Mouse (Mus musculus): ENCODE data around the gene Ptgir.

The Ptgir gene

GRCm38 (mm10) chr7:16918014-16918413 lies 11.7 kb downstream of the Ptgir start:
- DNase-seq, result no peak

GRCm38 (mm10) chr7:16918670-16919069 lies 12.4 kb downstream of the Ptgir start:
- no peak for DNase-seq

DNA sequence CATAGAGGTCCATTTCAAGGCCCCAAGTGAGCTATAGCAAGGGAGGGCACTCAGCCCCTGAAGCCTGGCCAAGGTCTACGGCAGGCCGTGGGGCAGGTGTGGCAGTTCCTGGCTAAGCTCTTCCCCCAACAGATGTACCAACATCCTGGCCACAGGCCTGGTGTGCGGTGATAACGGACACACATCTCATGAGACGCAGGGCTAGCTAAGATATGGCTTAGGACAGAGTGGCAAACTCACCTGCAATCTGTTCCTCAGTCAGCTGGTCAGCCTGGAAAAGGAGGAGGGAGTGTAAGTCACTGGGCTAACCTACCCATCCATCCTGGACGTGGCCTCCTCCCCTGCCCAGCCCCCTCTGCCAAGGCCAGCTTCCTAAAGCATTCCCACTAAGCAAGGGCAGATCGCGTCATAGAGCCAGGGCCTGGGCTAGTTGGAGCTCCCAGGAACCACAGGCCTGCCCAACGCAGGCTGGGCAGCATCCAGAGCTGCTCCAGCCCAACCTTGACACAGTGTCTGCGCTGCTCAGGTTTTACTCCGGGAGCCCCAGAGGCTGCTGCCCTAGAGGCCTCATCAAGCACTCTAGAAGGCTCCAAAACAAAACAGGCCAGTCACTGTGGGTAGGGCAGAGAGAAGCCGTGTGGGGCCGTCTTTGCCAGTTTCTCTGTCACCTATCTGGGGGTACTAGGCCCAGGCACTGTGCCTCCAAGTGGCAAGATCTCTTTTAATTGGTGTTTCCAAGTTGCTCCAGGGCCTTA lies 13.3 kb downstream of the Ptgir start:
- DNase-seq, result no peak

DNA sequence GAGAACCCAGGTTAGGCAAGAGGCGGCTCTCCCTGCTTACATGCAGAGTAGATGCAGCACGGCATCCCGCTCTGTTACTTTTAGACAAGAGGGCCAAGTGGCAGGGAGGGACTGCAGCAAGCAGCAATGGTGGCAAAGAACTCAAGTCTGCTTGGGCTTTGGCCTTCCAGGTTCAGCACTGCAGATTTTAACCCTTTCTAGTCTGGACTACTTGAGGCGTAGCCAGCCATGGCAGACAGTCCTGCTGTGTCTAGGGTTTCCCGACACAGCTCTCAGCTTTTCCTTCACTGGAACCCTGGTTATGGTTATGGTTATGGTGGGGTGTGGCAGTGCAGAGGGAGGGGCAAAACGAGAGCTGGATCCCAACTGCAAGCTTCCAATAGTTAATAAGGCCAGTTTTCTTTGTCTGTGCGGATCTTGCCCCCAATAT lies 13.9 kb downstream of the Ptgir start:
- DNase-seq, result no peak

GRCm38 (mm10) chr7:16920818-16921791 lies 14.8 kb downstream of the Ptgir start:
- DNase-seq, result peak in 1 of 2 experiments; percentile 27

DNA sequence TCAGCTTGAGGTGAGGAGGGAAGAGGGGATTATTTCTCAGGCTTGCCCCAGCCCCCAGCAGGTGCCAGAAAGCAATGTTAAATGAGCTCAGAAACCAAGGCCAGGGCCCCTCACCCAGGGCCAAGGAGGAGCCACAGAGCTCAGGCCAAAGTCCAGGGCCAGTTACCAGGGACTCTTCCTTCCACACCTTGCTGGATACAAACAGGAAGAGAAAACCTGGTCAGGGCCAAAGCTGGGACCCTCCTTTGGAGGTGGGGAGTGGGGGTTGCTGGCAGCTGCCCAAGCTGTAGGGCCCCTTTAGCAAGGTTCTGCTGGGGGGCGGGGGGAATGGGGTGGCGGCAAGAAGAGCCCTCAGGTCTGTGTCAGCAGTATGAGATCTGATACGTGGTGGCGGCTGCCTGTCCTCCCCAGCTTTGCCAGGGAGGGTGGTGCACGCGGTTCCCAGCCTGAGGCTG lies 15.6 kb downstream of the Ptgir start:
- peak in 1 of 2 experiments; percentile 30 for DNase-seq

GRCm38 (mm10) chr7:16922360-16922973 lies 16.2 kb downstream of the Ptgir start:
- peak; percentile 37 to 62 for DNase-seq

DNA sequence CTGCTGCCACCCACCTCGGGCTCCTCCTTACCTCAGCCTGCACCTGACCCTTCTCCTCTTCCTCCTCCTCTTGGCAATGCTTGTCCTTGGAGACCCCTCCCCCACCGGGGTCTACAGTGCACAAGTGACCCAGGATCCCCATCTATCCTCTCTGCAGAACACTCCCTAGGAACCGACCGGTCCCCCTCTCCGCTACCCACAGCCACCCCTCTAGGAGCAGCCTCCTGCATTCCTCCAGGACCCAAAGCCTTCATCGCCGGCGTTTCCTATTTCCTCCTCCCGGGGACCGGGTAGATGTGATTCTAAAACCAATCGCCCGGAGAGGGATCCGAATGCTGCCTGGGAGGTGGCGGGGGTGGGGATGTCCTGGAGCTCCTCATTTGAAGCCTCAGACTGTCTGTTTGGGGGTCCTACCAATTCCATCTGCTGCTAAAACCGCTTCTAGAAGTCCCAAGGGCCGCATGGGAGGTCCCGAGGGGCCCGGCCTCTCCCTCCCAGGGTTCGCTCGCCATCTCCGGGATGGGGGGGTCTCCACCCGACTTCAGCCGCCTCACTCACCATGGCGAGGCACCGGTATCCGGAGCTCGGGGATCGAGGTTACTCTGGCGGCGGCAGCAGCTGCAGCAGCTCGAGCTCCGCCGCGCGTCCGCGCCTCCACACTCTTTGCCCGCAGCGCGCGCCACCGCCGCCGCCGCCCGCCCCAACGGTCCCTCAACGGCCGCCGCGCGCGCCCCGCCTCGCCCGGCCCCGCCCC lies 17.2 kb downstream of the Ptgir start:
- peak in 1 of 2 experiments; percentile 72 for DNase-seq

GRCm38 (mm10) chr7:16924037-16924834 lies 17.9 kb downstream of the Ptgir start, which contains the start of gene Calm3:
Gene Calm3, minus strand, starts transcription at chr7:16924114.
- DNase-seq, result peak; percentile 100

- no peak for DNase-seq
These were observed 22.1 kb downstream of the Ptgir start for GRCm38 (mm10) chr7:16928341-16928740.

GRCm38 (mm10) chr7:16930850-16931249 lies 24.6 kb downstream of the Ptgir start:
- peak; percentile 54 to 55 for DNase-seq

DNA sequence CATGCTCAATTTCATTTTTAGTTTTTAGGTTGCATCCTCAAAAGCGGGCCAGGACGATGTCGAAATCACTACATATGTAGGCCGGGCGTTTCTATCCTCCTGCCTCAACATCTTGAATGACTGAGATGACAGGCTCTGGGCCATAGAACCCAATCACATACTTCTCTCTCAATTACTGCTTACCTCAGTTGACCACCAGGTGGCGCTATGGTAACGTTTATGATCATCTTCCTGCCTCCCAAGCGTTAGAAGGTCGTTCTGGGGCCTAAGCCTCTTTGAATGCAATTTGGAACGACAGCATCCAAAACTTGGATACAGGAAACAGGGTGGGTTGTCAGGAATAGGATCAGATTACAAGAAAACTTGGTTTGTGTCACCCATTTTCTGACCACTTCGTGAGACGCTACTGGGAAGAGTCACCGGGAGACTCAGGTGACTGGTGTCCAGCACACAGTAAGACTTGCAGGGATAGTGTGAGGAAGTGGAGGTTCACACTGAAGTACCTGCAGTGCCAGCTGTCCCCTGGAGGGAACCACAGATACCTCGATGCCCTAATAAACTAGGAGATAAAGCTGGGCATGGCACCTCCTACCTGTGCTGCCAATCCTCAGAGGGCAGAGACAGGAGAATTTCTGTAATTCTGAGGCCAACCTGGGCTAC lies 25.8 kb downstream of the Ptgir start:
- DNase-seq, result peak; percentile 68 to 78

- DNase-seq, result peak; percentile 45 to 55
These were observed 26.7 kb downstream of the Ptgir start for GRCm38 (mm10) chr7:16932704-16933577.

GRCm38 (mm10) chr7:16937312-16937711 lies 31.0 kb downstream of the Ptgir start:
- peak in 1 of 2 experiments; percentile 34 for DNase-seq

GRCm38 (mm10) chr7:16938117-16938791 lies 32.0 kb downstream of the Ptgir start:
- no peak for DNase-seq

- DNase-seq, result no peak
These were observed 34.0 kb downstream of the Ptgir start for GRCm38 (mm10) chr7:16940292-16940691.

DNA sequence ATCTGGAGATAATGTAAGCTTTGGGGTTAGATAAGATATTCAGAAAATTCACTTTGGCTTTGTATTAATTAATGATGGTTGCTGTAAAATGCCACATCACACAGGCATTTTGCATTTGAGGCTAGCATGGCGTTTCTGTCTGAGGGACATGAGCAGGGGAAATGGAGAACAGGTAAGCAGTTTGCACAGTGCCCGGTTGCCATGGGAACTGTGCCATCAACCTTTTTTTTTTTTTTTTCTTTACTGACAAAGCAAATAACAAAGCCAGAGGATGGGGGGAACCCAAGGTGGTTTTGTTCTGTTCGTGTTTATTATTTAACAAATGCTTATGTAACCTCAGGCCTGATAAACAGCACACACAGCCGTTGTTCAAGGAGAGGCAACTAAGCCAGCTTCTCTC lies 36.6 kb downstream of the Ptgir start:
- peak in 1 of 2 experiments; percentile 21 for DNase-seq

DNA sequence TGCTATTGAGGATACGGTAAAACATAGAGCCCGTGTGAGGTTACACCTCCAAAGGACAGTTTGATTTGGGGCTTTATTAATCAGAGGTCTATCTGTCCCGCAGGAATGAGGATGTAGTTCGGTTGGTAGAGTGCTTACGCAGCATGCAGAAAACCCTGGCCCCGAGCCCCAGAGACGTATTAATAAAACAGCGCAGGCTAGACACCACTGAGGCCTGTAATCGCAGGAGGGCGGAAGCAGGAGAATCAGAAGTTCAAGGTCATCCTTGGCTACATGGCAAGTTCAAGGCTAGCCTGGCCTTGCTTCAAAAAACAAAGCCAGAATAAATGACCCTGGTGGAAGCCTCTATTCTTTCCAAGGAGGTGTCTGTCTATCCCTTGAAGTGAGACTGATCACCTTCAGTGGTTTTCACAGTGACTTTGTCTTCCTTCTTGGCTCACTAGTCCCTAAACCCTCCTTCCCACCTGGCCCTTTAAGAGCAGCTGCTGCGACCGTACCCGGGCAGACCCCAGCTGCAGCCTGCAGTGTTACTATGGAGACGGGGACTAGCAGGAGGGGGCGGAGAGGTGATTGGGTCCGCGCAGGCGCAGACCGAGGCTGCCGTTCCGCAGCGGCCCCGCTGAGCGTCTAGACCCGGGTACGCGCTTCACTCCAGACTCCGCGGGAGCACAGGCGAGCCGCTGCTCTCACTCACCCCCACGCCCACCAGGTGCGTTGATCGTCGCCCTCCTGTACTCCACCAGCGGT lies 37.9 kb downstream of the Ptgir start, which contains the start of gene Pnmal2:
Pnmal2 (plus strand) TSS at position 622 of the 747 bp plus-strand sequence.
- peak; percentile 89 to 96 for DNase-seq
